Mouse (Mus musculus): Measurements from ENCODE around the gene Olfr688. TPM values are rescaled to one million over a fixed set of nuclear protein-coding genes. Genes with fewer than 3 reads are reported as not detected.

The Olfr688 gene
- not detected in 2 replicates for polyA plus RNA-seq (2014; fragmentation: Nextera tagmentation; extraction: Ambion mirVana)

DNA sequence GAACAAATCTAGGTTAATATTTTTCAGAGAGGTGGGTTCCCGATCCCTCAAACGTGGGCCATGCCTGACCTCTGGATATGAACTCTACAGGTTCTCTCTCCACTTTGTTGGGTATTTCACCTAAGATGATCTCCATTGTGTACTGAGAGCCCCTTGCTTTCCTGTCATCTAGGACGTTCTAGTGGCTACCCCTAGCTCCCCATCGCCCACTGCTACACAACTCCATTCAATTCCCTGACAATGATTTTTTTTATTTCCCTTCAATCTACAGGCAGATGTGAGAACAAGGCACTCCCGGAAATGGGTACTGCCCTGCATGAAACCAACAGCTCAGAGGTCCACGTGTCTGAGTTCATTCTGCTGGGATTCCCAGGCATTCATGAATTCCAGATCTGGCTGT lies at the start of gene Olfr688:
Gene Olfr688, plus strand, starts transcription at position 301 of the 400 bp plus-strand sequence.
- Histone ChIP-seq H3K27ac (replicated peaks; ENCODE audit: low read depth, low read length) (no peak within 1 kb of the TSS), H3K9me3 (ENCODE audit: control insufficient read depth, low read length) (no peaks in the 10 kb centered on the region), H3K36me3 (ENCODE audit: control insufficient read depth, insufficient read depth, low read length) (no peaks in the 10 kb centered on the region), H3K9ac (ENCODE audit: low read length) (no peak within 1 kb of the TSS), H3K4me3 (ENCODE audit: low read depth, low read length) (no peak within 1 kb of the TSS), H3K4me2 (ENCODE audit: low read depth, severe bottlenecking) (no peak within 1 kb of the TSS), H3K27me3 (ENCODE audit: control insufficient read depth, insufficient read depth, low read length) (no peaks in the 10 kb centered on the region), H3K4me1 (ENCODE audit: control insufficient read depth, insufficient read depth, low read length) (no peaks in the 10 kb centered on the region)
- WGBS = 78% methylated on average over 6 of the region's 6 CpGs
- ATAC-seq (ENCODE audit: insufficient number of reproducible peaks, low FRiP score, low TSS enrichment, low read depth) (no peak), DNase-seq (ENCODE audit: low spot score) (no peak)

- H3K9ac ChIP-seq (ENCODE audit: low read length) = no peak overlapping the region
- H3K36me3 ChIP-seq (ENCODE audit: control insufficient read depth, insufficient read depth, low read length) = no peaks in the 10 kb centered on the region
- H3K4me1 ChIP-seq (ENCODE audit: control insufficient read depth, insufficient read depth, low read length) = no peaks in the 10 kb centered on the region
- ATAC-seq (ENCODE audit: insufficient number of reproducible peaks, low FRiP score, low TSS enrichment, low read depth) = no peak
- no peaks in the 10 kb centered on the region for H3K9me3 ChIP-seq (ENCODE audit: control insufficient read depth, low read length)
- H3K27ac ChIP-seq (replicated peaks; ENCODE audit: low read depth, low read length) = no peak overlapping the region
- WGBS = 87% methylated on average over 3 of the region's 3 CpGs
- H3K27me3 ChIP-seq (ENCODE audit: control insufficient read depth, insufficient read depth, low read length) = no peaks in the 10 kb centered on the region
- no peak for DNase-seq (ENCODE audit: low spot score)
- H3K4me3 ChIP-seq (ENCODE audit: low read depth, low read length) = no peak overlapping the region
- no peak overlapping the region for H3K4me2 ChIP-seq (ENCODE audit: low read depth, severe bottlenecking)
These were observed 40.2 kb upstream of the Olfr688 start for GRCm38 (mm10) chr7:105247671-105248070.

- H3K36me3 ChIP-seq (ENCODE audit: control insufficient read depth, insufficient read depth, low read length) = no peaks in the 10 kb centered on the region
- no peaks in the 10 kb centered on the region for H3K4me1 ChIP-seq (ENCODE audit: control insufficient read depth, insufficient read depth, low read length)
- no peak for DNase-seq (ENCODE audit: low spot score)
- H3K27ac ChIP-seq (replicated peaks; ENCODE audit: low read depth, low read length) = no peak overlapping the region
- H3K4me2 ChIP-seq (ENCODE audit: low read depth, severe bottlenecking) = no peak overlapping the region
- H3K9ac ChIP-seq (ENCODE audit: low read length) = no peak overlapping the region
- no peaks in the 10 kb centered on the region for H3K27me3 ChIP-seq (ENCODE audit: control insufficient read depth, insufficient read depth, low read length)
- 59% methylated on average over 1 of the region's 1 CpGs for WGBS
- no peaks in the 10 kb centered on the region for H3K9me3 ChIP-seq (ENCODE audit: control insufficient read depth, low read length)
- ATAC-seq (ENCODE audit: insufficient number of reproducible peaks, low FRiP score, low TSS enrichment, low read depth) = no peak
- no peak overlapping the region for H3K4me3 ChIP-seq (ENCODE audit: low read depth, low read length)
These were observed 39.7 kb upstream of the Olfr688 start for GRCm38 (mm10) chr7:105248197-105248596.

GRCm38 (mm10) chr7:105256656-105257055 lies 31.2 kb upstream of the Olfr688 start:
- no peaks in the 10 kb centered on the region for H3K27me3 ChIP-seq (ENCODE audit: control insufficient read depth, insufficient read depth, low read length)
- no peak overlapping the region for H3K4me2 ChIP-seq (ENCODE audit: low read depth, severe bottlenecking)
- H3K4me1 ChIP-seq (ENCODE audit: control insufficient read depth, insufficient read depth, low read length) = no peaks in the 10 kb centered on the region
- DNase-seq (ENCODE audit: low spot score) = peak; percentile 24
- H3K9me3 ChIP-seq (ENCODE audit: control insufficient read depth, low read length) = no peaks in the 10 kb centered on the region
- ATAC-seq (ENCODE audit: insufficient number of reproducible peaks, low FRiP score, low TSS enrichment, low read depth) = no peak
- H3K27ac ChIP-seq (replicated peaks; ENCODE audit: low read depth, low read length) = no peak overlapping the region
- WGBS = 66% methylated on average over 5 of the region's 5 CpGs
- no peaks in the 10 kb centered on the region for H3K36me3 ChIP-seq (ENCODE audit: control insufficient read depth, insufficient read depth, low read length)
- H3K4me3 ChIP-seq (ENCODE audit: low read depth, low read length) = no peak overlapping the region
- no peak overlapping the region for H3K9ac ChIP-seq (ENCODE audit: low read length)

DNA sequence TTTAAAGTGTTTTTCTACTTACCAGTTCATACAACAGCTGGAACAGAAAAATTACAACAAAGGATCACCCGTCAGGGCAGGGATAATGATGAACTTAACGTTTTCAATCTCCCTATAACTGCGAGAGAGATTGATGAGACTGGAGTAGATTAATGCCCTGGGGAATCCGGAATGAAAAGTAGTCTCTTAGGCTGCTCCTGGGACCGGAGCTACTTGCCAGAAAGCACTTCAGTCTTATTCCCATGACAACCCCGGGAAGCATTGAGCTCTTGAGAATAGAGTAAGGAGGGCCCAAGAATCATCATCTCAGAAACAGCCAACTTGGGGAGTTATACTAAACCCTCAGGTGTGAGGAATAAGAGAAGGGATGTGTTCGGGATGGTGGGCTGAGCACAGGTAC lies 15.5 kb upstream of the Olfr688 start:
- no peak for ATAC-seq (ENCODE audit: insufficient number of reproducible peaks, low FRiP score, low TSS enrichment, low read depth)
- no peaks in the 10 kb centered on the region for H3K27me3 ChIP-seq (ENCODE audit: control insufficient read depth, insufficient read depth, low read length)
- no peaks in the 10 kb centered on the region for H3K36me3 ChIP-seq (ENCODE audit: control insufficient read depth, insufficient read depth, low read length)
- no peaks in the 10 kb centered on the region for H3K9me3 ChIP-seq (ENCODE audit: control insufficient read depth, low read length)
- no peak overlapping the region for H3K4me2 ChIP-seq (ENCODE audit: low read depth, severe bottlenecking)
- no peak overlapping the region for H3K4me3 ChIP-seq (ENCODE audit: low read depth, low read length)
- no peak for DNase-seq (ENCODE audit: low spot score)
- H3K4me1 ChIP-seq (ENCODE audit: control insufficient read depth, insufficient read depth, low read length) = no peaks in the 10 kb centered on the region
- H3K9ac ChIP-seq (ENCODE audit: low read length) = no peak overlapping the region
- no peak overlapping the region for H3K27ac ChIP-seq (replicated peaks; ENCODE audit: low read depth, low read length)
- WGBS = 76% methylated on average over 7 of the region's 7 CpGs

- Histone ChIP-seq H3K9ac (ENCODE audit: low read length) (no peak overlapping the region), H3K4me3 (ENCODE audit: low read depth, low read length) (no peak overlapping the region), H3K9me3 (ENCODE audit: control insufficient read depth, low read length) (no peaks in the 10 kb centered on the region), H3K27ac (replicated peaks; ENCODE audit: low read depth, low read length) (no peak overlapping the region), H3K4me1 (ENCODE audit: control insufficient read depth, insufficient read depth, low read length) (no peaks in the 10 kb centered on the region), H3K36me3 (ENCODE audit: control insufficient read depth, insufficient read depth, low read length) (no peaks in the 10 kb centered on the region), H3K4me2 (ENCODE audit: low read depth, severe bottlenecking) (no peak overlapping the region), H3K27me3 (ENCODE audit: control insufficient read depth, insufficient read depth, low read length) (no peaks in the 10 kb centered on the region)
- ATAC-seq (ENCODE audit: insufficient number of reproducible peaks, low FRiP score, low TSS enrichment, low read depth) = no peak
- no peak for DNase-seq (ENCODE audit: low spot score)
These were observed 2.2 kb downstream of the Olfr688 start for GRCm38 (mm10) chr7:105290051-105290450.

- no peaks in the 10 kb centered on the region for H3K27me3 ChIP-seq (ENCODE audit: control insufficient read depth, insufficient read depth, low read length)
- H3K4me1 ChIP-seq (ENCODE audit: control insufficient read depth, insufficient read depth, low read length) = no peaks in the 10 kb centered on the region
- no peak within 1 kb of the TSS for H3K9ac ChIP-seq (ENCODE audit: low read length)
- WGBS = 78% methylated on average over 1 of the region's 1 CpGs
- no peaks in the 10 kb centered on the region for H3K9me3 ChIP-seq (ENCODE audit: control insufficient read depth, low read length)
- no peak within 1 kb of the TSS for H3K4me3 ChIP-seq (ENCODE audit: low read depth, low read length)
- no peaks in the 10 kb centered on the region for H3K36me3 ChIP-seq (ENCODE audit: control insufficient read depth, insufficient read depth, low read length)
- no peak within 1 kb of the TSS for H3K27ac ChIP-seq (replicated peaks; ENCODE audit: low read depth, low read length)
- H3K4me2 ChIP-seq (ENCODE audit: low read depth, severe bottlenecking) = no peak within 1 kb of the TSS
- ATAC-seq (ENCODE audit: insufficient number of reproducible peaks, low FRiP score, low TSS enrichment, low read depth) (no peak), DNase-seq (ENCODE audit: low spot score) (no peak)
These were observed 23.0 kb downstream of the Olfr688 start, which contains the start of gene Olfr689 for GRCm38 (mm10) chr7:105310865-105311264. TSS of gene Olfr689 (plus strand) at chr7:105311165.

DNA sequence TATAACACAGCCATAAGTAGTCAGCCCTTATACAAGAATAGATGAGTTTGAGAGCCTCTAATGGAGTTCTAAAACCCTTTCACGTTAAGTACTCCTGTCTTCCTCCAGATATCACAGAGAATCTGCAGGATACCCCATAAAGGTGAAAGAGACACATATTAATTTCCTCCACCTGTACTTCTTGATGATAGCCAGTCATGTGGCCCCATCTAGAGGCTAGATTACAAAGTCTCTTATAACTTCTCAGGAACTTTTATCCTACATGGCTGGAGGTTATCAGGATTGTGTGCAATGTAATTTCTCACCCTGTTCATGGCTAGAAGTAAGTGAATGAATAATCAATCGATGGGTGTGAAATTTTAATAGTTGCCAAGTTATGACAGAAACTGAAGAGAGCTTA lies 37.4 kb downstream of the Olfr688 start:
- no peak for DNase-seq (ENCODE audit: low spot score)
- no peak overlapping the region for H3K4me2 ChIP-seq (ENCODE audit: low read depth, severe bottlenecking)
- H3K4me1 ChIP-seq (ENCODE audit: control insufficient read depth, insufficient read depth, low read length) = no peaks in the 10 kb centered on the region
- 80% methylated on average over 2 of the region's 2 CpGs for WGBS
- H3K9ac ChIP-seq (ENCODE audit: low read length) = no peak overlapping the region
- H3K36me3 ChIP-seq (ENCODE audit: control insufficient read depth, insufficient read depth, low read length) = no peaks in the 10 kb centered on the region
- H3K27ac ChIP-seq (replicated peaks; ENCODE audit: low read depth, low read length) = no peak overlapping the region
- H3K9me3 ChIP-seq (ENCODE audit: control insufficient read depth, low read length) = no peaks in the 10 kb centered on the region
- no peaks in the 10 kb centered on the region for H3K27me3 ChIP-seq (ENCODE audit: control insufficient read depth, insufficient read depth, low read length)
- ATAC-seq (ENCODE audit: insufficient number of reproducible peaks, low FRiP score, low TSS enrichment, low read depth) = no peak
- no peak overlapping the region for H3K4me3 ChIP-seq (ENCODE audit: low read depth, low read length)

DNA sequence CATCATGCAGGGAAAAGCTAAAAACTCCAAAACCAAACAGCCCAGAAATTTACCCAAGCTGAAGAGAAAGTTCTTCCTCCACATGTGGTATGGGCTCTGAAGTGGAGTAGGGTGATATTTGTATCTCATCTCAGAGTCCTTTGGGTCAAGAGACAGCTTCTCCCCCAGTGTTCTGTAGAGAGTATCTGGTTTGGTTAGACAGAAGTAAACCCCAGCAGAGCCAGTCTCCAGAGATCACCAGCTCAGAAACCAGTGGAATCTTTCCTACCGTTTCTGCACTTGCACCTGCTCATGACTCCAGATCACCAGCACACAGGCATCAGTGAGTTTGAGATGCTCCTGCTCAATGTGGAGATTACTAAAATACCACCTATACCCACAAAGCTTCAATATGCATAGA lies 46.1 kb downstream of the Olfr688 start, which contains the start of gene Olfr690:
Gene Olfr690, minus strand, starts transcription at position 101 of the 400 bp plus-strand sequence.
- Histone ChIP-seq H3K36me3 (ENCODE audit: control insufficient read depth, insufficient read depth, low read length) (no peaks in the 10 kb centered on the region), H3K4me2 (ENCODE audit: low read depth, severe bottlenecking) (no peak within 1 kb of the TSS), H3K27ac (replicated peaks; ENCODE audit: low read depth, low read length) (no peak within 1 kb of the TSS), H3K27me3 (ENCODE audit: control insufficient read depth, insufficient read depth, low read length) (no peaks in the 10 kb centered on the region), H3K9ac (ENCODE audit: low read length) (no peak within 1 kb of the TSS), H3K4me1 (ENCODE audit: control insufficient read depth, insufficient read depth, low read length) (no peaks in the 10 kb centered on the region), H3K4me3 (ENCODE audit: low read depth, low read length) (no peak within 1 kb of the TSS), H3K9me3 (ENCODE audit: control insufficient read depth, low read length) (no peaks in the 10 kb centered on the region)
- 87% methylated on average over 1 of the region's 1 CpGs for WGBS
- no peak for DNase-seq (ENCODE audit: low spot score)
- ATAC-seq (ENCODE audit: insufficient number of reproducible peaks, low FRiP score, low TSS enrichment, low read depth) = no peak

Measured in limb, embryonic 11.5 days (tissue).